Mouse (Mus musculus): Measurements from ENCODE around the gene Zfp106.
"Not testable (repeated sequence)": the region's sequence is repeated elsewhere in the genome, so short reads cannot be mapped to it uniquely, and the experiment has no call there.

Gene Zfp106

DNA sequence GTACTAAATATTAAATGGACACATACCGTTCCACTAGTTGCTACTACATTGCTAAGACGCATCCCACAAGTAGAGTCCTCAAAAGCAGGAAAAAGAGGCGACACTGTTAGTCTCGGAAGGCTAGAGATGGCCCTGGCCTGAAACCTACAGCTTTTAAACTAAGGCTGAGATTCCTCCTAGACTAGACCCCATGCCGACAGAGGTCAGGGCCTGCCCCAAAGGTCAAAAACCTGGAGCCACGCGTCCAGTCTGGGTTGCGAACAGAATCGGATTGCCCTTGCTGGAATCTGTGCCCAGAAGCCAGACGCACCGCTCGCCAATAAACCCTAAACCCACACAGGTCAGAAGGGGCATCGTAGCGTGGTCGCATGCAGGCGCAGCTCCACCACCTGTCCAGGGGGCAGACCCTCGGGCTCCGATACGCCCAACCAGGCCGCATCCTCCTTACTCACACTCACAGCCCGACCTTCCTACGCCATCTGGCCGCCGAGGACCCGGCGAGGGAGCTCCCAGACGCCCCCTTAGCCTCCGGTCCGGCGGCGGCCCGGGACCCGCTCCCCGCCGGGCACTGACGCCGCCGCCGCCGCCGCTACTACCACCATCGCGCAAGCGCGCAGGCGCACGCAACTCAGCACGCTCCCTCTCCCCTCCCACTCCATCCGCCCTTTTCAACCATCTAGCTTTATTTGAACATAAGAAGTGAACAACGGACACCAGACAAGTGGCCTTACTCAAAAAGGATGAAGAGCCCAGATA, at the start of gene Zfp106:
Zfp106 (minus strand) TSS at position 609 of the 756 bp plus-strand sequence.
- DNase-seq (ENCODE audit: low spot score in 2 of 2) = peak; percentile 65 to 77

DNA sequence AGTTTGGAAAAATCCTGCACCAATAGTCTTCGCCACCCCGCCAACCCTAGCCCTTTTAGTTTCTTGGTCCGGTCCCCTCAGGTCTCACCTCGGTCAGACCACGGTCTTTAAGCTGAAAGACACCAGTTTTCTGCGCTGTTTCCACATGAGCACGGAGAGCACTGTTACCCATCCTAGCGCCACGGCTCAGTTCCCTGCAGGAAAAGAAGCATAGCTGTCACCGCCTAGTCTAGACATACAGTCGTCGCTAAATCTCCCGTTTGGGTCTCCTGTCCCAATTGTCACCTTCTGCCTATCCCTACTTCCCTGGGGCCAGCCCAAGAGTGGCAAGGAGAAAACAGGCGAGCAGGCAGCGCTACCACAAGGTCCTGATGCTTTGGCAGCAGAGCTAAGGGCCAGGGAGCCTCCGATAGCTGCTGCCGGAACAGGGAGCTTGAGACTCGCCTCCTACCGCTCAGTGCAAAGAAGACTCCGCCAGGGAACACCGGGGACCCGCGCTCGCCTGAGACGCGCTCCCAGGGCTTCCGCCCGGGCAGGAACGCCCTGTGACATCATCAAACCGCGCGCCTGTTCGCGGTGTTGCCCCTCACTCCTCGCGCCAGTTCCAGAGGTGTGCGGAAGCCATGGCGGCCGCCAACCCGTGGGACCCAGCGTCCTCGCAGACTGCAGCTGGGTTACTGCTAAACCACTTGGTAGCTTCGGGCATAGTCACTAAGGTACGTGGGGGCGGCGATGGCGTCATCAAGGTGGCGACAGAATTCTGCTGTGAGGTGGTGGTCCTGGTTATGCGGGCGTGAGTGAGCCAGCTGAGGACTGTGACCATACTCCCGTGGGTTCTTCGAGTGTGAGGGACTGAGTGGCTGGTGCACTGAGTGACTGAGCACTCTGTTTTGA, 45.4 kb upstream of the Zfp106 start, which contains the start of the genes Haus2 and Lrrc57:
Haus2 (plus strand) TSS at position 554 of the 894 bp plus-strand sequence.
Lrrc57 (minus strand) TSS at position 691 of the 894 bp plus-strand sequence.
- DNase-seq (ENCODE audit: low spot score in 2 of 2) = peak; percentile 81 to 87

DNA sequence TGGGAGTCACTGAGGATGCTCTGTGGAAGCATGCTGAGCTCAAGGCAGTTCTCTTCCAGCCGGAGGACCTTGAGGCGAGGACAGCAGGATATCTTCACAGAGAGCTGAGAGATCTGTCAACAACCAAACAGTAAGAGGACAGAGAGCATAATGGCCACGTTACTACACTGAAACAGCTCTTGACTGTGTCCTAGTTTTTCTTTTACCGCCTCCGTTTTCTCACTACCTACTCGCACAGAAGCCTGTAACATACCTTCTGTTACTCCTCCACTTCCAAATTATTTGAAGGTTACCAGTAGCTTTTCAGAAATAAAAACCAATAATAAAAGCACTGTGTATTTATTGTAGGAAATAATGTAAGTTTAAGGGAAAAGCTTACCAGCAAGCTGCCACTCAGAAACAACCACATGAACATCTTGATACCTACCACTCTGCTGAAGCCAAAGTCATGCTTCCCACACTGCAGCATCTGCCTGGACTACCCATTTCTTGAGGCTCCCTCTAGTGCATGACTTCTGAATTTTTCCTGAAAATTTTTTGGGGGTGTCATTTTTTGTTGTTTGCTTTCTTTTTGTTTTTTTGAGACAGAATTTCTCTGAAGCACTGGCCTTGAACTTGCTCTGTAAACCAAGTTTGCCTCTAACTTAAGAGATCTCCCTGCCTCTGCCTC, 42.5 kb upstream of the Zfp106 start:
- DNase-seq (ENCODE audit: low spot score in 2 of 2) = no peak

DNA sequence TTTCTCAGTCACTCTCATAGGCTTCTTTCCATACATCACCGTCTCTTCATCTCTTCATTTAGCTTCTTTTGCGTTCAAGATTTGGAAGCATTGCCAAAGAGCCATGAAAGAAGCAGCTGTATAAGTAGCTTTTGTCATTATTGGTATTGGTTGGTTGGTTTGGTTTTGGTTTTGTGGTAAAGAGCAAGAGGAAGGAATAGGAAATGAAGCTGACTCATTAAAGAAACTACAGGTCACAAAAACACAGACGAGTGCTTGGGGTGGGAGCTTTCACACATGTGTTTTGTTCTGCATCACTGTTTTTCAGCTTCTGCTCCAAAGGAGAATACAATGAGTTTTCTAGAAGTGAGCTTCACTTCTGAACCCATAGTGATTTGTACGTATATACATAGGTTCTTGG, 35.9 kb upstream of the Zfp106 start:
- DNase-seq (ENCODE audit: low spot score in 2 of 2) = no peak

DNA sequence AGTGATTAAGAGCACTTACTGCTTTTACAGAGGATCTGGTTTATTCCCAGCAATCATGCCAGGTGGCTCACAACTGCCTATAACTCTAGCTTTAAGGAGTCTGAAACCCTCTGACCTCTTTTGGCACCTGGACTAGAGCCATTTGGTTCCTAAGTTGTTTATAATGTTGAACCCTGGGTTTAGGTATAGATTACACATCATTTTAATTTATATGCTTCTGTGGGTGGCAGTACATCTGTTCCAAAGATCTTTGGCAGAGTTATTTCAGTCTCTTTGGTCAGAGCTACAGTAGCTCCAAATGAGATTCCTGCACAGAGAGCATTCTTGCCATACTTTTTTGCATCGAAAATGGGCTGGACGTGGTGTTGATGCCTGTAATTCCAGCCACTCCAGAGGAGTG, 34.1 kb upstream of the Zfp106 start:
- no peak for DNase-seq (ENCODE audit: low spot score in 2 of 2)

DNA sequence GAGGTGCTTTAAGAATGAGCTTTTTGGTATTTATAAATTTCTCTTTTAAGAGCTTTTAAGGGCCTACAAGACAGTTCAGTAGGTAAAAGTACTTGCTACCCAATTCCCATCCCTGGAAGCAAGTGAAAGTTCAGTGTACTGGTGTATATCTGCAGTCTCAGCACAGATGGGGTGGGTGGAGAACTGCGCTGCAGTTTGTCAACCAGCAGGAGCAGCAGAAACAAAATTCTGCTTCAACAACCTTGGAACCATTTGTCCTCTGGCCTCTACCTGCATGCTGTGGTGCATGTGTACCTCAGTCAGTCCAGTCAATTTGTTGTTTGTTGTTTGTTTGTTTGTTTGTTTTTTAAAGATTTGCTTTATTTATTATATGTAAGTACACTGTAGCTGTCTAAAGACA, 28.6 kb upstream of the Zfp106 start:
- DNase-seq (ENCODE audit: low spot score in 2 of 2) = no peak

DNA sequence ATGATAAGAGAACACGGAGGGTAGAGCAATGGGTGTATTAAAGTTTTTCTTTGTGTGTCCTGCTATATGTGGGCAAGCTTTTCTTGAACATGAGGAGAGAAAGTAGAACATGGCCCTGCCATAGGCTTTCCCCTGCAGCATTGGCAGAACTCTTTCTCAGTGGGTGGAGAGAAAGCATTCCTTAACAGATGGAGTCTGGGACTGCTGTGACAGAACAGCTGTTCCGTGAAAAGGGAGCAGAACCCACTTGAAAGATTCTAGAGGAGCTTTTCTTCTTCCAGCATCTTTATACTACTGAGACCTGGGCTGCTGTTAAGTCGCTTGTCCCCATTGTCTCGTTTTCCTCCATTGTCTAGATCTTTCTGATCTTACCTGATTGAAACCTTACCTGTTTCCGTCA, 26.1 kb upstream of the Zfp106 start:
- DNase-seq (ENCODE audit: low spot score in 2 of 2) = peak; percentile 13 to 20

DNA sequence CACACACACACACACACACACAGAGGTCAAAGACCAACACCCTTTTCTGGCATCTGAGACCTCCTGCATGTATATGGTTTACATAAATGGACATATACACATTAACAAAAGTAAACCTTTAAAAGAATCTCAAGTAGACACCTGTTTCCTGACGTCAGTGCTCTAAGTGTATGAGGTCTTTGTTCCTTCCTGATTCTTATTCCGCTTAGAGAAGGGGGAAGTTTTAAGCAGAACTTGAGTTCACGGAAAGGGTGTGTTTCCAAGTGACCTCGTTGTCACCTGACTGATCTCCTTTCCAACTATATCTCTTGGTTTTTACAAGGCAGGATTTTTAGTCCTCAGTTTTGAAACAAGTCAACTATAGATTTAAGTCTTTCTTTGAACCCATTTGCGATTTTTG, 14.6 kb upstream of the Zfp106 start:
- no peak for DNase-seq (ENCODE audit: low spot score in 2 of 2)

DNA sequence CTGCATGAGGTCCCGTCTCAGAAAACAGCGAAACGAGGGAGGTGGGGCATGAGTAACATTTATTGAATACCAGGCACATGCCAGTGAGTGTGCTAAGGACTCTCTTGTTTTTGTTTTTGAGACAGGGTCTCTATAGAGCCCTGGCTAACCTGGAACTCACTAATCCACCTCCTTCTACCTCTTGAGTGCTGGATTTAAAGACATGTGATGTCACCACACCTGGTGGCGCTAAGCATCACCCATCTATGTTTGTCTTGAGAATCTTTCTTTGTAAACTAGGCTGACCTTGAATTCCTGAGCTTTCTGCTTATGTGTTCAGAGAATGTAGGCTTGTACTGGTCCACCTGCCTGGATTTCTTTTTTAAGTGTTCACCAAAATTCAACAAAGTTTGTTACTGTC, 14.2 kb upstream of the Zfp106 start:
- DNase-seq (ENCODE audit: low spot score in 2 of 2) = no peak

DNA sequence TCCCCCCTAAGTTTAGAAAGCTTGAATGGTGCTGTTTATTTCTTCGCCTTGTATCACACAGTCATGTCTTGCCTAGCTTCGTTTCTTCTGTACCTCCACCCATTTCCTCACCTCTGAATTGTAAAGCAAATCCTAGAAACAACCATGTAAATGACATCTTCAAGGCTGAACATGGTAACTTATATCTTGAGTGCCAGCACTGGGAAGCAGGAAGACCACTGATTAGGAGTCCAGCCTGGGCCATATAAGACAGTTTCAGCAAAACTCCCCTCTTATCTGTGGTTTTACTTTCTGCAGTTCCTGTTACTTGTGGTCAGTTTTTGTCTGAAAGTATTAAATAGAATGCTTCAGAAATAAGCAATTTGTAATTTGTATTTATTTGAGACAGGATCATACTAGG, 12.3 kb upstream of the Zfp106 start:
- DNase-seq (ENCODE audit: low spot score in 2 of 2) = no peak

DNA sequence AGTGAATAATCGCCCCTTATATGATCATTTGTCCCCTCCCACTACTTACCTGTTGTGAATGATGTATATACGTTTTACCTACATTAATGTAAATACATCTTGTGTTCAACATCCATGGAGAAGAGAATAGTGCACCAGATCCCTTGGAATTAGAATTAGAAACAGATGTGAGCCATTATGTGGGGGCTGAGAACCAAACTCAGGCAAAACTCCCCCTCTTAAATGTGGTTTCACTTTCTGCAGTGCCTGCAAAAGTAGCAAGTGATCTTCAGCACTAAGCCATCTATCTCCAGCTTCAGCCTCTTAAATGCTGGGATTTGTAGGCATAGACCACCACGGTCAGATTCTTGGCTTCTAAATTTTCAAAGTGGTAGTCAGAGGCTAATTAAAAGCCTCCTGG, 11.5 kb upstream of the Zfp106 start:
- DNase-seq (ENCODE audit: low spot score in 2 of 2) = no peak

DNA sequence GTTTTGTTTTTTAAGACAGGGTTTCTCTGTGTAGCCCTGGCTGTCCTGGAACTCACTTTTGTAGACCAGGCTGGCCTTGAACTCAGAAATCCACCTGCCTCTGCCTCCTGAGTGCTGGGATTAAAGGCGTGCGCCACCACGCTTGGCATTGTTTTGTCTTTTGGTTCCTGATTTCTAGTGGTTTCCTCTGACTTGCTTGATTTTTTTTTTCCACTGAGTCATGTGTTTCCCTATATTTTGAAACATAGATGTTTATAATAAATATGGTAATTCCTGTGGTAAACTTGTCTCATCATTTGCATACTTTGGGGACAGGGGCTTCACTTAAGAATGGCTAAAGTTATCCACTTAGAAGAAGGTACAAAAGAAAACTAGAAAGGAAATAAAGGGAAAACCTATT, 8.5 kb upstream of the Zfp106 start:
- DNase-seq (ENCODE audit: low spot score in 2 of 2) = not testable (repeated sequence)

DNA sequence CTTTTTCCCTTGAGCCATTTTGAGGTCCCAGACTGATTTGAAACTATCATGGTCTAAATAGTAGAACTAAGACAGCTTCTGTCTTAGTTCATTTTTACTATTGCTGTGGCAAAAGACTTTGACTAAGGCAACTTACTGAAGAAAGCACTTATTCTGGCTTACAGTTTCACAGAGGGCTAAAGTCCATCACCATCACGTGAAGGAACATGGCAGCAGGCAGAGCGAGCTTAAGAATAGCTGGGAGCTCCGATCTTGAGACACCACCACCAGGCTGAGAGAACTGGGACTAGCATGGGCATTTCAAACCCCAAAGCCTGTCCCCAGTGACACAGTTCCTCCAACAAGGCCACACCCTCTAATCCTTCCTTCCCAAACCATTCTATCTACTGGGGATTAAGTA, 7.4 kb upstream of the Zfp106 start:
- no peak for DNase-seq (ENCODE audit: low spot score in 2 of 2)

DNA sequence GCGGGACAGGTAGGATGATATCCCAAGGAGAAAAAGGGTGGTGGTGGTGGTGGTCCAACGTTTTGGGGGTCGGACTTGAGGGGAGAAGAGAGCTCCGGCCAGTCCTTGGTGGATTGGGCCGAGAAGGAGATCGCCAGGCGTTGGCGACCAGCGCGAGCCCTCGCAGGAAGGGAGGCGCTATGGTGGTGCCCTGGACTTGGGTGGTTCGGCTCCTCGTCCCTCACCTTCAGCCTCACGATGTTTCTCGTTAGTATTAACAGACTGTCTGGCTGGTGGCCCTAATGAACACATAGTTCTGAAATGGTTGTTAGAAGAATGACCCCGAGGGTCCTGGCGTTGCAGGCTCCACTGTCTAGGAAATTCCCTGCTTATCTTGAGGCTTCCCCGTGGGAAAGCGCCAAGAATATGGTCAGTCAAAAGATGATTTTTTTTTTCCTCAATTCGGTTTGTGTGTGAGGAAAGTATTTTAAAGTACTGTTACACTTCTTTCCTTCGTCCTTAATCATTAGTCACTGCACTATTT, 4.2 kb upstream of the Zfp106 start:
- peak in 1 of 2 experiments; percentile 5 for DNase-seq (ENCODE audit: low spot score in 2 of 2)

DNA sequence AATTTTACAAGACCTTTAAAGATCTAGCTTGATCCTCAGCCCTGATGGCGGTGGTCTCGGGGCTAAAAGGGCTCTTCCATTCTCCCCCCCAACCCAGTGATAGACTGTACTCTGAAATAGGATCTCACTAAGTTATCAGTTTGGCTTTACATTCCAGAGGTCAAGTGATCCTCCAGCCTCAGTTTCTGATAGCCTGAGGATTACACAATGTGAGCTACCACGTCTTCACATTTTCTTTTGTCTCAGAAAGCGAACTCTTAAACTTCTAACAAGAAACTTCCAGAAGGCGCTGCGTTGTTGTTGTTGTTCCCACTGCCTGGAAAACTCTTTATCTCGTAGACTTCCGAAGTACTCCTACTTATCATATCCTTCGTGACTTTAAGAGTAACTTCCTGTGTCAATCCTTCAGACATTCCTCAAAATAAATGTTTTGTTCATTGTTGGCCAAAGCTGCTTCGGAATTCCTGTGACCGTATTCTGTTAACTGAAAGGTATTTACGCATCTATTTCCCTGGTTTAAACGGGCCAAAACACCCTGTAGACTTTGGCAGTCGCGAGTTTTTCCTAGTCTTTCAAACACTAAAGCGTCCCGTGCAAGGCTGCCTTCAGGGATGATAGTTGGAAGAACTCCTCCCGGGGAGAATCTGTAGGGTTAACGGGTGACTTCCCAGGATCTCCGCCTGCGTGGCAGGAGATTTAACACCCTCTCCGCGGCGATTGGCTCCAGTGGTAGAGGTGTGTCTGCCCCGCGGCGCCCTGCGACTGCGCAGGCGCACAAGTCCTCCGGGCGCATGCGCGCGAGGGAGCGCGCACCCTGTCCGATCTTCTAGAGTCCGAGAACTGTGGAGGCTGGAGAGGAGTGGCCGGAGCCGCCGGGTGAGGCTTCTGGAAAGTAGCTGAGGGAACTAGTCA, 3.5 kb upstream of the Zfp106 start, which contains the start of gene Snap23:
Snap23 (plus strand) TSS at position 786 of the 912 bp plus-strand sequence.
- DNase-seq (ENCODE audit: low spot score in 2 of 2) = peak; percentile 85 to 89

DNA sequence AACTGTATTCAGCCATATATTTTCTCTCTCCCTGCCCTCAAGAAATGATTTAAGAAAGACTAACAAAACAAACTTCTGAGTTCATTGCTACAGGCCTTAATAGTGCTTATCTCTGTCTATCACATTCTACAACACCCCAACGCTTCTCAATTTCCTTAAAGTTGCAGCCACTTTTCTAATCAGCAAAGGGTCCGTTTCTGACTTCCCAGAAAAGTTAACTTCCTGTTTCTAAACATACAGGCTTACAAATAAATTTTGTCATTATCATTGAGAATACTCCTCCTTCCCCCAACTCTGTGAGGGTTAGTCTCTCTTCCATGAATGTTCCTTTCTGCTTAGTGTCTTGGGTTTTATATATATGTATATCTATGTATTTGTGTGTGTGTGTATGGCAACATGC, 1.7 kb upstream of the Zfp106 start:
- no peak for DNase-seq (ENCODE audit: low spot score in 2 of 2)

DNA sequence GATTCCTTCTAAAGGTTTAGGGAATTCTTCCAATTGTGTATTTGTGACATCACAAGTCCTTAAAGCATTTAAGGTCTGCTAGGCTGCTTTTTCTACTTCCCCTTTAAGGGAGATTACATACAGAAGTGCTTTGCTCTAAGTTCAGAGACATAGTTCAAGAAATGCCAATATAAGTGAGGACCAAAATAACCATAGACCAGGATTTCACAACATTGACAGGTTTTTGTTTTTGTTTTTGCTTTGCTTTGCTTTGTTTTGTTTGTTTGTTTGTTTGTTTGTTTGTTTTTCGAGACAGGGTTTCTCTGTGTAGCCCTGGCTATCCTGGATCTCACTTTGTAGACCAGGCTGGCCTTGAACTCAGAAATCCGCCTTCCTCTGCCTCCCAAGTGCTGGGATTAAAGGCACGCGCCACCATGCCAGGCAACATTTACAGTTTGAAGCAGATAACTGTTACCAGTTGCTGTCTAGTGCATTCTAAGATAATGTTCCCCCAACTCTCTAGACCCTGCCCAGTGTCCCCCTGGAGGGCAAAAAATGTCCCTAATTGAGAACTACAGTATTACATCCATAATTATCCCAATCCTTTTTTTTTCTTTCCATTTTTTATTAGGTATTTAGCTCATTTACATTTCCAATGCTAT, 1.0 kb upstream of the Zfp106 start:
- DNase-seq (ENCODE audit: low spot score in 2 of 2) = not testable (repeated sequence)

DNA sequence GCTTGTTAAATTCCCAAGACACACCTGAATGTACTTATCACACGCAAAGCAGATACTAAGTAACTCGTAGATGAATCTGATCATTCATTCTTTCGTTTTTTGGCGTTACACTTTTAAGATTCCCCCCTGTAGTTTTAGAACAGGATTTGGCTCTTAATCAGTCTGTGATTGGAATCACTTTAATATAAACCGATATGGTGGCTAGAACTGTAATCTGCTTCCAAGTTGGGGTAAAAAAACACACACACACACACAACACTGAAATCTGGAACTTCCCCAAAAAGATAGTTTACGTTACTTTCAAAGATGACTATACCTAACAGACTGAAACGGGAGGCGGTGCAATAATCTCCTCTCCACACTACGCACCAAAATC, 796 bp downstream of the Zfp106 start:
- no peak for DNase-seq (ENCODE audit: low spot score in 2 of 2)

DNA sequence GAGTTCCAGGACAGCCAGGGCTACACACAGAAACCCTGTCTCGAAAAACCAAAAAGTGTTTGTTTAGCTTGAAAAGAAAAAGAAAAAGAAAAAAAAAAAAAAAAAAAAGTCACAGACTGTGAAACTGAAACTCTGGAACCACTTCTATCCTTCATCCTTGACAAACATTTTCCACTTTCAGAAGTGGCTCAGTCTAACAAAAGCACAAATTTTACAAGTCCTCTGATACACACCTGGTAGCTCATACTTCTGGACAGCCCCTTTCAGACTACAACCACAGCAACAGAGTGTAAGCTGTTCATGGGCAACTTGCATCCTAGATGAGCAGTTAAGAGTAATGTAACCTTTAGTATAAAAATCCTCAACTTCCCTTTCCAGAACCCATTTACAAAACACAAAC, 2.1 kb downstream of the Zfp106 start:
- DNase-seq (ENCODE audit: low spot score in 2 of 2) = no peak

DNA sequence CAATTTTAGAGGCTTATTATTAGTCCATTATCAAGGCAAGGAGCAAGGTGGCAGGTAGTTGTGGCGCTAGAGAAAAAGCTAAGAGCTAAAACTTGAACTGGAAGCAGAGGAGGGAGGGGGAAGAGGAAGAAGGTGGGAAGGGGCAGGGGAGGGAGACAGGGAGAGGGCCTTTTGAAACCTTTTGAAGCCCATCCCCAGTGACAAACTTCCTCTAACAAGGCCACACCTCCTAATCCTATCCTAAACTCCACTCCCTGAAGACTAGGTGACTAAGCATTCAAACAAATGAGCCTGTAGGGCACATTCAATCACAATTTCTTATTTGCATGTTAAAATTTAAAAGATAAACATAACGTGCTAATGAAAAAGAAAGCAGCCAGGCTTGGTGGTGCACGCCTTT, 4.8 kb downstream of the Zfp106 start:
- no peak for DNase-seq (ENCODE audit: low spot score in 2 of 2)
